Mouse (Mus musculus) neural tube, embryonic 12.5 days (tissue): ENCODE measurements around the gene Slc2a2. TPM values are rescaled to one million over a fixed set of nuclear protein-coding genes. Genes with fewer than 3 reads are reported as not detected.

ENCODE experiments used
- ATAC-seq: fragments of 200-750 bp; cut with Nextera tagmentation; 2 replicates; pipeline ENCODE4 v1.8.0; 2017; ENCODE audit warnings: low read depth, mild to moderate bottlenecking, moderate TSS enrichment, moderate library complexity; ENCODE audit not compliant: low FRiP score
- H3K27ac ChIP-seq: fragments of 300-500 bp; sonication (generic); 2 replicates; pipeline ENCODE4 v1.5.1; 2016
- H3K27me3 ChIP-seq: fragments of 300-500 bp; sonication (generic); replicated peaks from 2 replicates; pipeline ENCODE4 v1.6.1; 2016; ENCODE audit warnings: mild to moderate bottlenecking
- H3K36me3 ChIP-seq: fragments of 300-500 bp; sonication (generic); 2 replicates; pipeline ENCODE4 v1.6.1; 2016; ENCODE audit warnings: mild to moderate bottlenecking
- H3K4me1 ChIP-seq: fragments of 300-500 bp; sonication (generic); 2 replicates; pipeline ENCODE4 v1.6.1; 2016
- H3K4me2 ChIP-seq: fragments of 300-500 bp; sonication (generic); replicated peaks from 2 replicates; pipeline ENCODE4 v1.6.1; 2016; ENCODE audit warnings: mild to moderate bottlenecking
- H3K4me3 ChIP-seq: fragments of 300-500 bp; sonication (generic); 2 replicates; pipeline ENCODE4 v1.5.1; 2016
- H3K9ac ChIP-seq: fragments of 300-500 bp; sonication (generic); 2 replicates; pipeline ENCODE4 v1.6.1; 2016; ENCODE audit warnings: mild to moderate bottlenecking
- H3K9me3 ChIP-seq: fragments of 300-500 bp; sonication (generic); 2 replicates; pipeline ENCODE4 v1.6.1; 2016; ENCODE audit warnings: mild to moderate bottlenecking
- WGBS: fragments of 180-500 bp; shearing (Covaris S2); methylation state at CpG from one replicate; pipeline ENCODE4 v1.1.7; 2016; 5-methylcytosine and 5-hydroxymethylcytosine counted together
- polyA plus RNA-seq: library from polyadenylated mRNA; unstranded; fragments of >200 nt; fragmentation: Nextera tagmentation; extraction: Ambion mirVana; gene quantifications from 2 replicates; pipeline ENCODE4 v1.2.1, GENCODE M21; 2016

Slc2a2 gene
- polyA plus RNA-seq, 1 experiment from 2014 or later: 0.11 TPM

DNA sequence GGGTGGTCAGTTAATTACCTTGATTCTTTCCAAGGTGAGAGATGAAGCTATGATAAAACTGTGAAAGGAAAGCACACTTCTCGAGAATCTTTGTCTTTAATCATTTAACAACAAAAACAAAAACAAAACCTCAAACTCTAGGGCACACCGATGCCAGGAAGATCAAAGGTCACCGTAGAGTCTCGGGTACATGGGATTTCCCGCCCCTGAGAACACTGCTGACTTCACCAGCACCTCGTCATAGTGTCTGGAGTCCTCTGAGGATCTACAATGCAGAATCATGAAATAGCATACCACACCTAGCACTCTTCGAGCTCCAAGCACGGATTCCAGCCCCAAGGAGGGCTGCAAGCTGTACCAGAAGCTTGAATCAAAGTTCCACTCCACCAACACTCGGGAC is 82.8 kb downstream of the Slc2a2 start:
- no peaks in the 10 kb centered on the region for H3K9me3 ChIP-seq

More for the DNA sequence above, 82.8 kb downstream of the Slc2a2 start:
- H3K4me2 ChIP-seq: peak overlapping the region; percentile 97
- peaks cover 3% of the 10 kb centered on the region; the same call in 1 of the 2 replicates for H3K4me1 ChIP-seq
- WGBS: 71% methylated on average over 9 of the region's 9 CpGs
- no peak overlapping the region for H3K27ac ChIP-seq
- ATAC-seq: peak; percentile 15
- H3K27me3 ChIP-seq: no peaks in the 10 kb centered on the region
- no peak overlapping the region for H3K9ac ChIP-seq
- no peaks in the 10 kb centered on the region for H3K36me3 ChIP-seq
- H3K4me3 ChIP-seq: peak overlapping the region; percentile 78

Other genes starting within 250 kb of the Slc2a2 start
- 11.7 and 13.9 TPM in 2 replicates for gene Eif5a2, start 83.4 kb downstream of the Slc2a2 start, polyA plus RNA-seq
- 296 and 315 TPM in 2 replicates for gene Rpl22l1, start 107.5 kb downstream of the Slc2a2 start, polyA plus RNA-seq
- gene Gm1527, start 194.7 kb downstream of the Slc2a2 start, polyA plus RNA-seq: not detected in 2 replicates